Mouse (Mus musculus) lung, postnatal 0 days (tissue): ENCODE measurements around the gene Pcgf6.

Experiments used
- CTCF ChIP-seq: IDR thresholded peaks from 2 replicates; pipeline ENCODE4 v1.5.1; 2016; ENCODE audit warnings: antibody characterized with exemption, mild to moderate bottlenecking
- EP300 ChIP-seq: IDR thresholded peaks from 2 replicates; pipeline ENCODE4 v1.6.1; 2016; ENCODE audit warnings: antibody characterized with exemption, mild to moderate bottlenecking, control low read depth

DNA sequence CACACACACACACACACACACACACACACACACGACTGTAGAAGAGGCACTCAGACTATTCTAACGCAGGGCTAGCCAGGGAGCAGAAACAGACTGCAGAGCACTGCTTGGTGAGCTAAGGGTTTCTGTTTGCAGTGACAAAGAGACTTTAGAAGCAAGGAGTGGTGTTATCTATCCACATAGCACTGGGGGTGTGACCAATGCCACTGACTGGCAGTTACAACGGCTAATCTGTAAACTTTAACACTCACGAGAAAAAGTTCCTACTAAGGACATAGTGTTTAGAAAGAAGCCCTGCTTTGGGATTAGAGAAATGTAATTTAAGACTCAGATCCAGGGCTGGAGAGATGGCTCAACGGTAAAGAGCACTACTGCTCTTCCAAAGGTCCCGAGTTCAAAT, 51.0 kb downstream of the Pcgf6 start:
- TF ChIP-seq CTCF (no peak), EP300 (no peak)
